Mouse (Mus musculus) spleen, adult 2 months (tissue): Measurements from ENCODE around the gene Jade2.

Source experiments
- CTCF ChIP-seq: fragments of 200-500 bp; IDR thresholded peaks from 2 replicates; pipeline ENCODE4 v1.5.1; 2011; ENCODE audit warnings: mild to moderate bottlenecking, inconsistent platforms; ENCODE audit not compliant: insufficient read depth, insufficient read length, insufficient replicate concordance; ENCODE audit errors: extremely low read depth
- POLR2A ChIP-seq: fragments of 200-500 bp; IDR thresholded peaks from 2 replicates; pipeline ENCODE4 v1.6.1; 2011; ENCODE audit warnings: low read depth, low read length, inconsistent platforms

GRCm38 (mm10) chr11:51835598-51835997 lies 21.9 kb downstream of the Jade2 start:
- TF ChIP-seq CTCF (no peak), POLR2A (no peak)
